Mouse (Mus musculus): ENCODE measurements around the gene Fbxl7. TPM values are rescaled to one million over a fixed set of nuclear protein-coding genes. Genes with fewer than 3 reads are reported as not detected.
A peak's percentile ranks its signal among the peaks of the same experiment; 100 is the strongest.

Fbxl7 gene
- polyA plus RNA-seq, 1 experiment from 2014 or later = 15.2 TPM

- H3K4me2 ChIP-seq = no peak overlapping the region
- no peak overlapping the region for H3K4me3 ChIP-seq
- 67% methylated on average over 5 of the region's 5 CpGs for WGBS
- no peaks in the 10 kb centered on the region for H3K27me3 ChIP-seq
- ATAC-seq (ENCODE audit: insufficient number of reproducible peaks, low FRiP score, low TSS enrichment, low read depth) = no peak
- H3K9me3 ChIP-seq = no peaks in the 10 kb centered on the region
- no peak overlapping the region for H3K9ac ChIP-seq
- no peaks in the 10 kb centered on the region for H3K36me3 ChIP-seq
- no peaks in the 10 kb centered on the region for H3K4me1 ChIP-seq
- H3K27ac ChIP-seq = no peak overlapping the region
Measured at GRCm38 (mm10) chr15:26804046-26804445, 91.3 kb downstream of the Fbxl7 start.

- Histone ChIP-seq H3K9ac (no peak overlapping the region), H3K27me3 (no peaks in the 10 kb centered on the region), H3K27ac (no peak overlapping the region), H3K4me3 (no peak overlapping the region), H3K9me3 (no peaks in the 10 kb centered on the region), H3K4me2 (no peak overlapping the region), H3K4me1 (no peaks in the 10 kb centered on the region), H3K36me3 (no peaks in the 10 kb centered on the region)
- WGBS = 64% methylated on average over 3 of the region's 3 CpGs
- ATAC-seq (ENCODE audit: insufficient number of reproducible peaks, low FRiP score, low TSS enrichment, low read depth) = no peak
Measured at GRCm38 (mm10) chr15:26799457-26800021, 95.8 kb downstream of the Fbxl7 start.

- no peaks in the 10 kb centered on the region for H3K36me3 ChIP-seq
- no peak overlapping the region for H3K4me2 ChIP-seq
- no peak overlapping the region for H3K27ac ChIP-seq
- no peaks in the 10 kb centered on the region for H3K4me1 ChIP-seq
- no peak for ATAC-seq (ENCODE audit: insufficient number of reproducible peaks, low FRiP score, low TSS enrichment, low read depth)
- H3K9ac ChIP-seq = no peak overlapping the region
- 66% methylated on average over 2 of the region's 2 CpGs for WGBS
- H3K27me3 ChIP-seq = no peaks in the 10 kb centered on the region
- no peaks in the 10 kb centered on the region for H3K9me3 ChIP-seq
- no peak overlapping the region for H3K4me3 ChIP-seq
Measured at GRCm38 (mm10) chr15:26795937-26796336, 99.4 kb downstream of the Fbxl7 start.

DNA sequence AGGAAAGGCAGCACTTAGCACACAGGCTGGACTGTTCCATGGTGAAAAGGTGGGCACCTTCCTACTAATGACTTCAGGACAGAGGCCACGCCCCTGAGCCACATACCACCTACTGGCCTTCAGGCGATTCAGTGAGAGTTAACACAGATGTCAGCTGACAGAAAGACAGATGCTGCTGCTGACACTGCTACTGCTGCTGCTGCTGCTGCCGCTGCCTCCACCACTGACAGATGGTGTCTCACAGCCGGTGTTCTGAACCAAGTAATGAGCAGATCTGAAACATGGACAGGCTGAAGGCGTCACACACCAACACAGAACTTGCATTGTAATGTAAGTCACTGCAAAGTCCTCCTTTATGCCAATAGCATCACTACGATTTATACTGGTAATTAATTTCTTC, 99.9 kb downstream of the Fbxl7 start:
- ATAC-seq (ENCODE audit: insufficient number of reproducible peaks, low FRiP score, low TSS enrichment, low read depth) = no peak
- WGBS = 36% methylated on average over 6 of the region's 6 CpGs
- H3K27ac ChIP-seq = no peak overlapping the region
- no peak overlapping the region for H3K4me3 ChIP-seq
- H3K9ac ChIP-seq = no peak overlapping the region
- no peaks in the 10 kb centered on the region for H3K27me3 ChIP-seq
- no peaks in the 10 kb centered on the region for H3K9me3 ChIP-seq
- no peak overlapping the region for H3K4me2 ChIP-seq
- H3K36me3 ChIP-seq = no peaks in the 10 kb centered on the region
- H3K4me1 ChIP-seq = no peaks in the 10 kb centered on the region

DNA sequence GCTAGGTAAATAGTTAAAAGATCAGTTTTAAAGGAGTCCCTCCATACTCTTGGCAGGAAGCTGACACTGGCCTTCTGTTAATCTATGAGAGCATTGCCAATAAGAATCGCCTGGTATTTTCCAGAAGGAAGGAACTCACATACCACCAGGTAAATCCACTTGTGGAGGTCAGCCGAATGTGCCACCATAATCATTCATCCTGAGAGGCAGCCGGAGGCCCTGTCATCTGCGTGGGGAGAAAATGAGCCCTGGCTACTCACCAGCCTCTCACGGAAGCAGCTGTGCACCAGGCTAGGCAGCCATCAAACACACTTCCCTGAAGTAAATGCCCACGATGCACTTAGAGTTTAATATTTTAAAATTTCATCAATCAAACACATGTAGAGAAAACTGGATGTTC, 108.2 kb downstream of the Fbxl7 start:
- H3K4me2 ChIP-seq = no peak overlapping the region
- no peak overlapping the region for H3K27ac ChIP-seq
- no peaks in the 10 kb centered on the region for H3K4me1 ChIP-seq
- no peak overlapping the region for H3K9ac ChIP-seq
- H3K4me3 ChIP-seq = no peak overlapping the region
- H3K27me3 ChIP-seq = no peaks in the 10 kb centered on the region
- no peaks in the 10 kb centered on the region for H3K9me3 ChIP-seq
- no peaks in the 10 kb centered on the region for H3K36me3 ChIP-seq
- no peak for ATAC-seq (ENCODE audit: insufficient number of reproducible peaks, low FRiP score, low TSS enrichment, low read depth)
- 71% methylated on average over 6 of the region's 6 CpGs for WGBS

GRCm38 (mm10) chr15:26780557-26780956, 114.8 kb downstream of the Fbxl7 start:
- 74% methylated on average over 3 of the region's 3 CpGs for WGBS
- ATAC-seq (ENCODE audit: insufficient number of reproducible peaks, low FRiP score, low TSS enrichment, low read depth) = no peak
- Histone ChIP-seq H3K4me1 (no peaks in the 10 kb centered on the region), H3K4me3 (no peak overlapping the region), H3K4me2 (no peak overlapping the region), H3K36me3 (no peaks in the 10 kb centered on the region), H3K9ac (no peak overlapping the region), H3K27me3 (no peaks in the 10 kb centered on the region), H3K27ac (no peak overlapping the region), H3K9me3 (no peaks in the 10 kb centered on the region)

DNA sequence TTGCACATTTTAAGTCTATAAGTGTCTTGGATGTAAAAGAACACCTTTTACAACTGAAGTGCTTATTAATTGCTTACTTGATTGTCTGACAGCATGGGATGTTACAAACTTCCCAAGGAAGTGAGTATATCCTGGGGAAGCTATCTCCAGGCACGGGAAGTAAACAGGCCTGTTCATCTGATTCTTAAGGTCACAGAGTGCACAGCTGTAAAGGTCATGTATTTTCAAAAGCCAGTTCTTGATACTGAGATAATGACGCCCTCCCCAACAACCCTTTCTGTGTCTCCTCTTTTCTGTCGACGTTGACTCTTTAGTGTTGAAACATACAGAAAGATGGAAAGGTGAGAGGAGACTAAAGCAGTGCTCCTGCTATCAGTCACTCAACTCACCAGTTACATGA, 116.3 kb downstream of the Fbxl7 start:
- Histone ChIP-seq H3K9ac (no peak overlapping the region), H3K4me3 (no peak overlapping the region), H3K27me3 (no peaks in the 10 kb centered on the region), H3K4me2 (no peak overlapping the region), H3K36me3 (no peaks in the 10 kb centered on the region), H3K4me1 (no peaks in the 10 kb centered on the region), H3K9me3 (no peaks in the 10 kb centered on the region), H3K27ac (no peak overlapping the region)
- WGBS = 83% methylated on average over 4 of the region's 4 CpGs
- ATAC-seq (ENCODE audit: insufficient number of reproducible peaks, low FRiP score, low TSS enrichment, low read depth) = no peak

DNA sequence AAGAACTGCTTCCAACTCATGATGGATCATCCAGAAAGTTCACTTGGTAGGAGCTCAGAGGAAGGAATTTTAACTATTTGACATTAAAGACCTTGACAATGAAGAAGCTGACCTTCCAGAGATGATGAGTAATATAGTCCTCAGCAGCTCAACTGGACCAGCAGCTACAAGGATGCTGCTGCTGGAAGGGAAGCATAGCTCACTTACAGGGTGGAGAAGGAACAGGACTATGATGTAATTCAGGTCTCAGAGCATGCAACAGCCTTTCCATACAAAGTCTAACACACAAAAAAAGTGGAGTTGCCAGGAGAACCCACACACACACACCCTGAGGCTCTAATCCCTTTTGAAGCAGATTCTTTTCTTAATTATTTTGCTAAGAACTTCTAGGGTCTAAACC, 119.7 kb downstream of the Fbxl7 start:
- H3K27ac ChIP-seq = no peak overlapping the region
- ATAC-seq (ENCODE audit: insufficient number of reproducible peaks, low FRiP score, low TSS enrichment, low read depth) = no peak
- H3K36me3 ChIP-seq = no peaks in the 10 kb centered on the region
- no peak overlapping the region for H3K9ac ChIP-seq
- no peaks in the 10 kb centered on the region for H3K27me3 ChIP-seq
- H3K4me3 ChIP-seq = no peak overlapping the region
- H3K4me1 ChIP-seq = no peaks in the 10 kb centered on the region
- H3K4me2 ChIP-seq = no peak overlapping the region
- no peaks in the 10 kb centered on the region for H3K9me3 ChIP-seq

GRCm38 (mm10) chr15:26774895-26775294, 120.5 kb downstream of the Fbxl7 start:
- Histone ChIP-seq H3K9me3 (no peaks in the 10 kb centered on the region), H3K4me3 (no peak overlapping the region), H3K4me1 (no peaks in the 10 kb centered on the region), H3K36me3 (no peaks in the 10 kb centered on the region), H3K9ac (no peak overlapping the region), H3K27me3 (no peaks in the 10 kb centered on the region), H3K27ac (no peak overlapping the region), H3K4me2 (no peak overlapping the region)
- ATAC-seq (ENCODE audit: insufficient number of reproducible peaks, low FRiP score, low TSS enrichment, low read depth) = no peak
- 95% methylated on average over 2 of the region's 2 CpGs for WGBS

DNA sequence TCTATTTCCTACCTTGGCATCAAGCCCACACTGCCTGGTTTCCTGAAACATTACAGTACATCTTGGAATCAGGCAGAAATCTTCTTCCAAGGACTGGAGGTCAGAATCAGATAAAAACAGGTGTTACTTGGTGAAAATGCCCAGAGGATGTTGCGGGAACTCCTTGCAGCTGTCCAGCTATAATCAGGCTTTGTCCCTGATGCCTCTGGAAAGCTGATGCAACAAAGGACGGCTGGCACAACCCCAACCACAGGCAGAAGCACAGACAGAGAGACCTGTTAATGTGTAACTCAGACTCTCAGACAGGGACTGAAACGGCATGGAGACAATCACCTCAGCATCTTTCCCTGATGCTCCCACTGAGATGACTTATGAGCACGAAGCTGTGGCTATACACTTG, 133.7 kb downstream of the Fbxl7 start:
- no peak overlapping the region for H3K9ac ChIP-seq
- no peak for ATAC-seq (ENCODE audit: insufficient number of reproducible peaks, low FRiP score, low TSS enrichment, low read depth)
- no peaks in the 10 kb centered on the region for H3K36me3 ChIP-seq
- no peak overlapping the region for H3K4me2 ChIP-seq
- no peaks in the 10 kb centered on the region for H3K27me3 ChIP-seq
- no peaks in the 10 kb centered on the region for H3K4me1 ChIP-seq
- WGBS = 67% methylated on average over 4 of the region's 4 CpGs
- no peaks in the 10 kb centered on the region for H3K9me3 ChIP-seq
- H3K4me3 ChIP-seq = no peak overlapping the region
- 0 out of 2 replicates have a peak overlapping the region, but pooled peaks have one; percentile 11 for H3K27ac ChIP-seq

GRCm38 (mm10) chr15:26748484-26748883, 146.9 kb downstream of the Fbxl7 start:
- Histone ChIP-seq H3K9me3 (no peaks in the 10 kb centered on the region), H3K27ac (no peak overlapping the region), H3K4me2 (no peak overlapping the region), H3K4me3 (no peak overlapping the region), H3K9ac (no peak overlapping the region), H3K36me3 (no peaks in the 10 kb centered on the region), H3K27me3 (no peaks in the 10 kb centered on the region), H3K4me1 (no peaks in the 10 kb centered on the region; the same call in 1 of the 2 replicates)
- WGBS = 83% methylated on average over 3 of the region's 3 CpGs
- no peak for ATAC-seq (ENCODE audit: insufficient number of reproducible peaks, low FRiP score, low TSS enrichment, low read depth)

GRCm38 (mm10) chr15:26732366-26732765, 163.0 kb downstream of the Fbxl7 start:
- Histone ChIP-seq H3K4me1 (no peaks in the 10 kb centered on the region), H3K9me3 (no peaks in the 10 kb centered on the region)
- ATAC-seq (ENCODE audit: insufficient number of reproducible peaks, low FRiP score, low TSS enrichment, low read depth) = no peak

GRCm38 (mm10) chr15:26730760-26731159, 164.6 kb downstream of the Fbxl7 start:
- no peaks in the 10 kb centered on the region for H3K27me3 ChIP-seq
- H3K4me1 ChIP-seq = no peaks in the 10 kb centered on the region
- no peaks in the 10 kb centered on the region for H3K36me3 ChIP-seq
- H3K9ac ChIP-seq = no peak overlapping the region
- no peak overlapping the region for H3K4me3 ChIP-seq
- whole genome bisulfite sequencing = 83% methylated on average over 2 of the region's 2 CpGs
- ATAC-seq (ENCODE audit: insufficient number of reproducible peaks, low FRiP score, low TSS enrichment, low read depth) = no peak
- no peaks in the 10 kb centered on the region for H3K9me3 ChIP-seq
- no peak overlapping the region for H3K27ac ChIP-seq
- H3K4me2 ChIP-seq = no peak overlapping the region

More at GRCm38 (mm10) chr15:26732366-26732765, 163.0 kb downstream of the Fbxl7 start:
- Histone ChIP-seq H3K27ac (no peak overlapping the region), H3K27me3 (no peaks in the 10 kb centered on the region), H3K9ac (no peak overlapping the region), H3K4me3 (no peak overlapping the region), H3K4me2 (no peak overlapping the region), H3K36me3 (no peaks in the 10 kb centered on the region)
- 49% methylated on average over 2 of the region's 2 CpGs for WGBS
